Mouse (Mus musculus): ENCODE data around the gene Tmem165. TPM values are rescaled to one million over a fixed set of nuclear protein-coding genes. Genes with fewer than 3 reads are reported as not detected.

Gene Tmem165
- polyA plus RNA-seq (2015; fragmentation: Illumina TruSeq; extraction: RNeasy Lipid Tissue Mini Kit (QIAGEN cat#74804); ENCODE audit: low read depth, low replicate concordance) = 38.6 TPM

DNA sequence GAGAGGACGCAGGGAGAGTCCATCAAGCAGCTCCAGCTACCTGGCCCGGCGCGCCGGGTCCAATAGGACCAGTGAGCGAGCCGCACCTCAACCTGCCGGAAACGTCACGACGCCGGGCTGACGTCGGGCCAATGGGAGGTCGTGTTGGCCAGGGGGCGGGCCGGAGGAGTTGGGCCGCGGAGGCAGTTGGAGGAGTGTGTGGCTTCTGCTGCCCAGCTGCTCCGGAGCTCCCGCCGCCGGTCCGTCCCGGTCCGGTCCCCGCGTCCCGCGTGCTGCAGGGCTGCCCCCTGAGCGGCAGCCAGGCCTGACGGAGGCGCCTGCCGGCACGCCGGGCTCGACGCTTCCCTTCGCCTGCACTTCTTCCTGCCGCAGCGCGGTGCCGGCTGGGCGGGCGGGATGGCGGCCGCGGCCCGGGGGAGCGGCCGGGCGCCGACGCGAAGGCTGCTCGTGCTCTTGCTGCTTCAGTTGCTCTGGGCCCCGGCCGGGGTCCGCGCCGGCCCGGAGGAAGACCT, at the start of gene Tmem165:
Gene Tmem165 (plus strand): TSS at position 131 of the 512 bp plus-strand sequence.

DNA sequence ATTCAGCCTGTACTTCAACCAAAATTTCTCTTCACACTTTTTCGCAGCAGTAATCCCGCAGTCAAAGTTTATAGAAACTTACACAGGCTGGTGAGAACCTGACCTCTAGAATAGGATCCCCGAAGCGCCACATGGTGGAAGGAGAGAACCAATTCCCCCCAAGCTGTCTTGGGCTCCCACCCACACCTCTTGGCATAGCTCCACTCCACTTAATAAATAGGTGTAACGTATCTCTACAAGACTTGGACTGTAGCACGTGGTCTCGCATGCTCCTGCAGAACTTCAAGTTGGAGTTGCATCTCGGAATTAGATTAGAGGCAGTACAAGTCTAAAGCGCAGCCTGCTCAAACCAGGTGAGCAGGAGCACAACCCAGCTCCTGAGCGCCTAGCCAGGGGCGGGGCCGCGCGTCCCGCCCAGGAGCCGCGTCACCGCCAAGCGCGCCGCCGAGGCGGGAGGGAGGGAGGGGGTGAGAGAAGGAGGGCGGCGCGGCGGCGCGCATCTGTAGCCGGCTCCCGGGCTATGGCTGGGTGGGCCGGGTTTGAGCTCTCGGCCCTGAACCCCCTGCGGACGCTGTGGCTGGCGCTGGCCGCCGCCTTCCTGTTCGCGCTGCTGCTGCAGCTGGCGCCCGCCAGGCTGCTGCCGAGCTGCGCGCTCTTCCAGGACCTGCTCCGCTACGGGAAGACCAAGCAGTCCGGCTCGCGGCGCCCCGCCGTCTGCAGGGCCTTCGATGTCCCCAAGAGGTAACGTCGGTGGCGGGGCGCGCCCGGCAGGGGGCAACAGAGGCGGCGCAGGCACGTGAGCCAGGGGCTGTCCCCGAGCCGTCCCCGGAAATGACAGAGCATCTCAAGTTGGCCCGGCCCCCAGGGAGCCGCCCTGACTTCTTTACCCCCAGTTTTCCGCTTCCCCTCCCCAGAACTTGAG, 43.6 kb upstream of the Tmem165 start, which contains the start of gene Srd5a3:
Gene Srd5a3 (plus strand): TSS at position 464 of the 922 bp plus-strand sequence.

Other genes with a start within 250 kb of the Tmem165 start
- 7.0 TPM for gene Kdr, start 205.4 kb upstream of the Tmem165 start, polyA plus RNA-seq (2015; fragmentation: Illumina TruSeq; extraction: RNeasy Lipid Tissue Mini Kit (QIAGEN cat#74804); ENCODE audit: low read depth, low replicate concordance)
- gene Srd5a3, start 43.6 kb upstream of the Tmem165 start, polyA plus RNA-seq (2015; fragmentation: Illumina TruSeq; extraction: RNeasy Lipid Tissue Mini Kit (QIAGEN cat#74804); ENCODE audit: low read depth, low replicate concordance) = 22.8 TPM
- 33.2 TPM for gene Clock, start 120.9 kb downstream of the Tmem165 start, polyA plus RNA-seq (2015; fragmentation: Illumina TruSeq; extraction: RNeasy Lipid Tissue Mini Kit (QIAGEN cat#74804); ENCODE audit: low read depth, low replicate concordance)
- not detected for gene Pdcl2, start 147.3 kb downstream of the Tmem165 start, polyA plus RNA-seq (2015; fragmentation: Illumina TruSeq; extraction: RNeasy Lipid Tissue Mini Kit (QIAGEN cat#74804); ENCODE audit: low read depth, low replicate concordance)
- not detected for gene Nmu, start 179.9 kb downstream of the Tmem165 start, polyA plus RNA-seq (2015; fragmentation: Illumina TruSeq; extraction: RNeasy Lipid Tissue Mini Kit (QIAGEN cat#74804); ENCODE audit: low read depth, low replicate concordance)

Measured in brain, adult 10 weeks (tissue).